Mouse (Mus musculus) kidney, postnatal 0 days (tissue): ENCODE measurements around the gene Ppfibp2. TPM values are rescaled to one million over a fixed set of nuclear protein-coding genes. Genes with fewer than 3 reads are reported as not detected.

Experiments
- ATAC-seq: fragments of 200-750 bp; cut with Nextera tagmentation; replicated peaks from 2 replicates; pipeline ENCODE4 v1.8.0; 2017; ENCODE audit warnings: low read depth, moderate number of reproducible peaks, moderate TSS enrichment, moderate library complexity; ENCODE audit not compliant: low FRiP score
- DNase-seq: peaks from one replicate; pipeline ENCODE4 v3.0.0-alpha.2; 2016; ENCODE audit warnings: low spot score
- H3K27ac ChIP-seq: fragments of 300-500 bp; sonication (generic); 2 replicates; pipeline ENCODE4 v1.5.1; 2014; ENCODE audit warnings: mild to moderate bottlenecking
- H3K27me3 ChIP-seq: fragments of 300-500 bp; sonication (generic); 2 replicates; pipeline ENCODE4 v1.6.1; 2014; ENCODE audit warnings: low read length, mixed read lengths; ENCODE audit not compliant: insufficient read depth
- H3K36me3 ChIP-seq: fragments of 300-500 bp; sonication (generic); 2 replicates; pipeline ENCODE4 v1.6.1; 2014; ENCODE audit warnings: low read length, mixed read lengths; ENCODE audit not compliant: insufficient read depth
- H3K4me1 ChIP-seq: fragments of 300-500 bp; sonication (generic); replicated peaks from 2 replicates; pipeline ENCODE4 v1.6.1; 2014; ENCODE audit warnings: antibody characterized with exemption, low read length, mixed read lengths; ENCODE audit not compliant: insufficient read depth
- H3K4me2 ChIP-seq: fragments of 300-500 bp; sonication (generic); 2 replicates; pipeline ENCODE4 v1.6.1; 2014; ENCODE audit warnings: mild to moderate bottlenecking, low read length, moderate library complexity, mixed read lengths
- H3K4me3 ChIP-seq: fragments of 300-500 bp; sonication (generic); replicated peaks from 2 replicates; pipeline ENCODE4 v1.5.1; 2014; ENCODE audit warnings: low read depth, low read length
- H3K9ac ChIP-seq: fragments of 300-500 bp; sonication (generic); 2 replicates; pipeline ENCODE4 v1.6.1; 2014; ENCODE audit warnings: low read depth, low read length
- H3K9me3 ChIP-seq: fragments of 300-500 bp; sonication (generic); replicated peaks from 2 replicates; pipeline ENCODE4 v1.6.1; 2016; ENCODE audit warnings: low read length, inconsistent platforms, mixed read lengths
- CTCF ChIP-seq: IDR thresholded peaks from 2 replicates; pipeline ENCODE4 v1.5.1; 2016; ENCODE audit warnings: antibody characterized with exemption, low read depth, mild to moderate bottlenecking, moderate library complexity
- WGBS: fragments of 180-500 bp; shearing (Covaris S2); extraction: QIAGEN DNeasy Blood & Tissue Kit; methylation state at CpG from one replicate; pipeline ENCODE4 v1.1.7; 2014; 5-methylcytosine and 5-hydroxymethylcytosine counted together
- polyA plus RNA-seq: library from polyadenylated mRNA; unstranded; fragments of >200 nt; fragmentation: Nextera tagmentation; extraction: Ambion mirVana; gene quantifications from 2 replicates; pipeline ENCODE4 v1.2.1, GENCODE M21; 2015

The Ppfibp2 gene
- polyA plus RNA-seq, 1 experiment from 2014 or later = 8.3 TPM

- no peak for TF ChIP-seq CTCF
- H3K9me3 ChIP-seq = no peaks in the 10 kb centered on the region
- DNase-seq = peak; percentile 54
- WGBS = 31% methylated on average over 8 of the region's 8 CpGs
- ATAC-seq = peak; percentile 61
- H3K4me2 ChIP-seq = peak overlapping the region; percentile 47; the same call in 1 of the 2 replicates
- H3K9ac ChIP-seq = no peak overlapping the region
- peak overlapping the region; percentile 83 for H3K27ac ChIP-seq
- no peak overlapping the region for H3K4me3 ChIP-seq
- peaks cover 14% of the 10 kb centered on the region for H3K4me1 ChIP-seq
- no peaks in the 10 kb centered on the region for H3K27me3 ChIP-seq
- H3K36me3 ChIP-seq = no peaks in the 10 kb centered on the region
These were observed 69.4 kb downstream of the Ppfibp2 start for GRCm38 (mm10) chr7:107664063-107665056.

- Histone ChIP-seq H3K36me3 (no peaks in the 10 kb centered on the region), H3K4me3 (peak overlapping the region; percentile 20; the same call in 1 of the 2 replicates), H3K4me1 (peaks cover 14% of the 10 kb centered on the region), H3K9me3 (no peaks in the 10 kb centered on the region), H3K4me2 (peak overlapping the region; percentile 47), H3K27ac (peak overlapping the region; percentile 83), H3K9ac (peak overlapping the region; percentile 46; the same call in 1 of the 2 replicates), H3K27me3 (no peaks in the 10 kb centered on the region)
- TF ChIP-seq CTCF = no peak
- DNase-seq (peak; percentile 51), ATAC-seq (no peak)
- WGBS = 13% methylated on average over 4 of the region's 4 CpGs
These were observed 70.2 kb downstream of the Ppfibp2 start for GRCm38 (mm10) chr7:107665221-107665585.

GRCm38 (mm10) chr7:107665586-107666261 lies 70.7 kb downstream of the Ppfibp2 start:
- Histone ChIP-seq H3K4me2 (peak overlapping the region; percentile 47), H3K9ac (peak overlapping the region; percentile 46; the same call in 1 of the 2 replicates), H3K9me3 (no peaks in the 10 kb centered on the region), H3K4me1 (peaks cover 14% of the 10 kb centered on the region), H3K36me3 (no peaks in the 10 kb centered on the region), H3K27ac (peak overlapping the region; percentile 83), H3K27me3 (no peaks in the 10 kb centered on the region), H3K4me3 (peak overlapping the region; percentile 20)
- ATAC-seq (no peak; the same call in 1 of the 2 replicates), DNase-seq (peak; percentile 61)
- TF ChIP-seq CTCF = no peak
- 18% methylated on average over 9 of the region's 9 CpGs for WGBS

GRCm38 (mm10) chr7:107666262-107666902 lies 71.4 kb downstream of the Ppfibp2 start:
- no peak for DNase-seq
- Histone ChIP-seq H3K27me3 (no peaks in the 10 kb centered on the region), H3K9me3 (no peaks in the 10 kb centered on the region), H3K4me2 (peak overlapping the region; percentile 47), H3K4me1 (peaks cover 14% of the 10 kb centered on the region), H3K27ac (peak overlapping the region; percentile 83), H3K9ac (peak overlapping the region; percentile 46), H3K36me3 (no peaks in the 10 kb centered on the region), H3K4me3 (peak overlapping the region; percentile 20)
- TF ChIP-seq CTCF = no peak
- WGBS = 39% methylated on average over 13 of the region's 13 CpGs
- ATAC-seq = no peak

DNA sequence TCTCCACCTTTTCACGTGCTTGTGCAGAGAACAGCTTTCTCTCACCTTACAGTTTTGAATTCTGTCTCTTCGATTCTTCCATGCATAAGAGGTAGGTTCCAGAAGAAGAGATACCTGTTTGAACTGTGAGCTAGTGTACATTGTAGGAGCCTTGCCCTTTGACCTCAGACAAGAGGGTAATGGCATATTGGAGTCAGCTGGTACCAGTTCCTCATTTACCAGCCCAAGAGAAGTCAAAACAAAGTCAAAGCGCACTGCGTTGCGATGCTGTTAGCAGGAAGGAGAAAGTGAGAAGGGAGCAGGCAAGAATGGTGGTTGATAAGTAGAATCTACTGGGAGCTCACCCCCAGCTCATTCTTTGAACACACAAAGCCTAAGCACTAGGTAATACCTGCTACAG lies 73.5 kb downstream of the Ppfibp2 start:
- no peak for ATAC-seq
- no peak for DNase-seq
- no peak overlapping the region for H3K27ac ChIP-seq
- peaks cover 14% of the 10 kb centered on the region for H3K4me1 ChIP-seq
- H3K9me3 ChIP-seq = no peaks in the 10 kb centered on the region
- no peak overlapping the region for H3K4me3 ChIP-seq
- TF ChIP-seq CTCF = no peak
- 89% methylated on average over 5 of the region's 5 CpGs for WGBS
- no peaks in the 10 kb centered on the region for H3K27me3 ChIP-seq
- no peaks in the 10 kb centered on the region for H3K36me3 ChIP-seq
- no peak overlapping the region for H3K4me2 ChIP-seq
- H3K9ac ChIP-seq = no peak overlapping the region

GRCm38 (mm10) chr7:107675224-107675623 lies 80.2 kb downstream of the Ppfibp2 start:
- ATAC-seq (no peak), DNase-seq (no peak)
- TF ChIP-seq CTCF = no peak
- Histone ChIP-seq H3K4me3 (no peak overlapping the region), H3K4me1 (no peaks in the 10 kb centered on the region), H3K36me3 (no peaks in the 10 kb centered on the region), H3K27me3 (no peaks in the 10 kb centered on the region), H3K4me2 (no peak overlapping the region), H3K9ac (no peak overlapping the region), H3K27ac (no peak overlapping the region), H3K9me3 (no peaks in the 10 kb centered on the region)
- WGBS = 64% methylated on average over 3 of the region's 3 CpGs
